Mouse (Mus musculus) lung, adult 18-20 months (tissue): ENCODE measurements around the gene Itgav.

Source experiments
- DNase-seq, 2 experiments: peaks; one replicate each; pipeline ENCODE4 v3.0.0; 2022; ENCODE audit warnings: mixed read lengths in 2 of 2

Itgav gene

GRCm38 (mm10) chr2:83828895-83829539, 104.8 kb downstream of the Itgav start:
- no peak for DNase-seq

- DNase-seq: peak in 1 of 2 experiments; percentile 0
Observed at GRCm38 (mm10) chr2:83832903-83833302, 108.7 kb downstream of the Itgav start.

- no peak for DNase-seq
Observed at GRCm38 (mm10) chr2:83835313-83836070, 111.3 kb downstream of the Itgav start.

- DNase-seq: no peak
Observed at GRCm38 (mm10) chr2:83848495-83848894, 124.3 kb downstream of the Itgav start.

GRCm38 (mm10) chr2:83853423-83853822, 129.2 kb downstream of the Itgav start:
- no peak for DNase-seq

GRCm38 (mm10) chr2:83856236-83856635, 132.0 kb downstream of the Itgav start:
- DNase-seq: no peak
